Mouse (Mus musculus) liver, embryonic 11.5 days (tissue): ENCODE data around the gene Hist1h2bl. TPM values are rescaled to one million over a fixed set of nuclear protein-coding genes. Genes with fewer than 3 reads are reported as not detected.
"Not testable (repeated sequence)": the region's sequence is repeated elsewhere in the genome, so short reads cannot be mapped to it uniquely, and the experiment has no call there.

ENCODE experiments used
- ATAC-seq: fragments of 200-750 bp; cut with Nextera tagmentation; replicated peaks from 2 replicates; pipeline ENCODE4 v1.8.0; 2017; ENCODE audit warnings: moderate number of reproducible peaks, mild to moderate bottlenecking, moderate TSS enrichment, moderate library complexity; ENCODE audit not compliant: low FRiP score
- DNase-seq: peaks from one replicate; pipeline ENCODE4 v3.0.0-alpha.2; 2017; ENCODE audit warnings: low spot score
- H3K27ac ChIP-seq: fragments of 300-500 bp; sonication (generic); 2 replicates; pipeline ENCODE4 v1.5.1; 2014; ENCODE audit warnings: mild to moderate bottlenecking, low read depth, low read length, control low read depth
- H3K27me3 ChIP-seq: fragments of 300-500 bp; sonication (generic); replicated peaks from 2 replicates; pipeline ENCODE4 v1.6.1; 2014; ENCODE audit warnings: low read length, mixed read lengths; ENCODE audit not compliant: control insufficient read depth, insufficient read depth
- H3K36me3 ChIP-seq: fragments of 300-500 bp; sonication (generic); 2 replicates; pipeline ENCODE4 v1.6.1; 2014; ENCODE audit warnings: mild to moderate bottlenecking, low read length, moderate library complexity, mixed read lengths; ENCODE audit not compliant: control insufficient read depth, insufficient read depth
- H3K4me1 ChIP-seq: fragments of 300-500 bp; sonication (generic); replicated peaks from 2 replicates; pipeline ENCODE4 v1.6.1; 2014; ENCODE audit warnings: low read length, mixed read lengths; ENCODE audit not compliant: control insufficient read depth, insufficient read depth
- H3K4me2 ChIP-seq: fragments of 300-500 bp; sonication (generic); 2 replicates; pipeline ENCODE4 v1.6.1; 2014; ENCODE audit warnings: mild to moderate bottlenecking, control low read depth, moderate library complexity
- H3K4me3 ChIP-seq: fragments of 300-500 bp; sonication (generic); 2 replicates; pipeline ENCODE4 v1.5.1; 2014; ENCODE audit warnings: low read depth, low read length, control low read depth
- H3K9ac ChIP-seq: fragments of 300-500 bp; sonication (generic); 2 replicates; pipeline ENCODE4 v1.6.1; 2014; ENCODE audit warnings: low read depth, low read length, control low read depth
- H3K9me3 ChIP-seq: fragments of 300-500 bp; sonication (generic); 2 replicates; pipeline ENCODE4 v1.6.1; 2016; ENCODE audit warnings: low read length, inconsistent platforms, mixed read lengths; ENCODE audit not compliant: control insufficient read depth
- WGBS: fragments of 180-500 bp; shearing (Covaris S2); extraction: QIAGEN DNeasy Blood & Tissue Kit; methylation state at CpG from one replicate; pipeline ENCODE4 v1.1.7; 2014; 5-methylcytosine and 5-hydroxymethylcytosine counted together
- polyA plus RNA-seq: library from polyadenylated mRNA; unstranded; fragments of >200 nt; fragmentation: Nextera tagmentation; extraction: Ambion mirVana; gene quantifications from 2 replicates; pipeline ENCODE4 v1.2.1, GENCODE M21; 2014

The Hist1h2bl gene
- polyA plus RNA-seq, 1 experiment from 2014 or later = 1.1 TPM

GRCm38 (mm10) chr13:21716540-21717391 lies 823 bp upstream of the Hist1h2bl start:
- H3K9ac ChIP-seq = peak overlapping the region; percentile 73
- peak overlapping the region; percentile 52 for H3K4me3 ChIP-seq
- H3K27ac ChIP-seq = peak overlapping the region; percentile 97
- H3K9me3 ChIP-seq, H3K36me3 ChIP-seq, H3K27me3 ChIP-seq: not testable (repeated sequence)
- ATAC-seq (peak; percentile 3; the same call in 1 of the 2 replicates), DNase-seq (peak; percentile 59)
- peaks cover 15% of the 10 kb centered on the region for H3K4me1 ChIP-seq
- 0% methylated on average over 8 of the region's 38 CpGs for WGBS
- H3K4me2 ChIP-seq = peak overlapping the region; percentile 72

- H3K27ac ChIP-seq = peak overlapping the region; percentile 97
- H3K9me3 ChIP-seq = no peaks in the 10 kb centered on the region
- peaks cover 10% of the 10 kb centered on the region for H3K4me1 ChIP-seq
- WGBS = 2% methylated on average over 22 of the region's 22 CpGs
- DNase-seq (peak; percentile 68), ATAC-seq (no peak)
- H3K36me3 ChIP-seq = no peaks in the 10 kb centered on the region
- H3K4me3 ChIP-seq = peak overlapping the region; percentile 35
- H3K4me2 ChIP-seq = peak overlapping the region; percentile 74
- H3K27me3 ChIP-seq = no peaks in the 10 kb centered on the region
- H3K9ac ChIP-seq = peak overlapping the region; percentile 73
Observed at GRCm38 (mm10) chr13:21715131-21715863, 646 bp downstream of the Hist1h2bl start.

GRCm38 (mm10) chr13:21714725-21715124 lies 1.2 kb downstream of the Hist1h2bl start:
- Histone ChIP-seq H3K4me2 (peak overlapping the region; percentile 74), H3K27me3 (no peaks in the 10 kb centered on the region), H3K4me1 (peaks cover 7% of the 10 kb centered on the region), H3K27ac (peak overlapping the region; percentile 97), H3K4me3 (peak overlapping the region; percentile 35), H3K9me3 (no peaks in the 10 kb centered on the region), H3K9ac (peak overlapping the region; percentile 73), H3K36me3 (no peaks in the 10 kb centered on the region)
- peak; percentile 34 for DNase-seq
- under 1% methylated on average over 7 of the region's 7 CpGs for WGBS
- no peak for ATAC-seq

- Histone ChIP-seq H3K27ac (no peak overlapping the region), H3K4me1 (peaks cover 2% of the 10 kb centered on the region; the same call in 1 of the 2 replicates), H3K9me3 (no peaks in the 10 kb centered on the region), H3K4me2 (peak overlapping the region; percentile 91), H3K9ac (no peak overlapping the region), H3K4me3 (peak overlapping the region; percentile 53), H3K27me3 (no peaks in the 10 kb centered on the region), H3K36me3 (no peaks in the 10 kb centered on the region)
- DNase-seq = no peak
- 29% methylated on average over 4 of the region's 4 CpGs for whole genome bisulfite sequencing
- no peak for ATAC-seq
Observed at GRCm38 (mm10) chr13:21711698-21712097, 4.2 kb downstream of the Hist1h2bl start.

GRCm38 (mm10) chr13:21710821-21711525 lies 5.0 kb downstream of the Hist1h2bl start:
- peak overlapping the region; percentile 53 for H3K4me3 ChIP-seq
- H3K9ac ChIP-seq = peak overlapping the region; percentile 20
- peak overlapping the region; percentile 91 for H3K4me2 ChIP-seq
- no peaks in the 10 kb centered on the region for H3K9me3 ChIP-seq
- 3% methylated on average over 22 of the region's 22 CpGs for WGBS
- no peak overlapping the region for H3K27ac ChIP-seq
- DNase-seq (peak; percentile 74), ATAC-seq (peak; percentile 74)
- H3K36me3 ChIP-seq = no peaks in the 10 kb centered on the region
- H3K4me1 ChIP-seq = peaks cover 2% of the 10 kb centered on the region; the same call in 1 of the 2 replicates
- no peaks in the 10 kb centered on the region for H3K27me3 ChIP-seq

- DNase-seq (peak; percentile 88), ATAC-seq (peak; percentile 81)
- H3K36me3 ChIP-seq = no peaks in the 10 kb centered on the region
- H3K4me3 ChIP-seq = peak overlapping the region; percentile 71
- under 1% methylated on average over 32 of the region's 32 CpGs for WGBS
- H3K27me3 ChIP-seq = no peaks in the 10 kb centered on the region
- H3K9ac ChIP-seq = peak overlapping the region; percentile 72
- H3K27ac ChIP-seq = peak overlapping the region; percentile 60
- peaks cover 2% of the 10 kb centered on the region; the same call in 1 of the 2 replicates for H3K4me1 ChIP-seq
- peak overlapping the region; percentile 91 for H3K4me2 ChIP-seq
- H3K9me3 ChIP-seq = no peaks in the 10 kb centered on the region
Observed at GRCm38 (mm10) chr13:21710031-21710711, 5.8 kb downstream of the Hist1h2bl start.

GRCm38 (mm10) chr13:21706669-21707068 lies 9.3 kb downstream of the Hist1h2bl start:
- Histone ChIP-seq H3K36me3 (no peaks in the 10 kb centered on the region), H3K27ac (no peak overlapping the region), H3K27me3 (no peaks in the 10 kb centered on the region), H3K4me1 (no peaks in the 10 kb centered on the region), H3K4me2 (no peak overlapping the region), H3K4me3 (no peak overlapping the region), H3K9me3 (no peaks in the 10 kb centered on the region), H3K9ac (no peak overlapping the region)
- 72% methylated on average over 4 of the region's 4 CpGs for WGBS
- ATAC-seq (no peak), DNase-seq (no peak)

GRCm38 (mm10) chr13:21697811-21698210 lies 18.1 kb downstream of the Hist1h2bl start, which contains the start of gene Olfr1359:
Olfr1359 (plus strand) TSS chr13:21698111.
- no peak within 1 kb of the TSS for H3K4me2 ChIP-seq
- no peaks in the 10 kb centered on the region for H3K27me3 ChIP-seq
- ATAC-seq (no peak), DNase-seq (no peak)
- no peaks in the 10 kb centered on the region for H3K9me3 ChIP-seq
- H3K4me1 ChIP-seq = no peaks in the 10 kb centered on the region
- no peak within 1 kb of the TSS for H3K4me3 ChIP-seq
- H3K27ac ChIP-seq = no peak within 1 kb of the TSS
- no peak within 1 kb of the TSS for H3K9ac ChIP-seq
- no peaks in the 10 kb centered on the region for H3K36me3 ChIP-seq
